Mouse (Mus musculus): ENCODE results near the gene Scamp5. TPM values are rescaled to one million over a fixed set of nuclear protein-coding genes. Genes with fewer than 3 reads are reported as not detected.

Scamp5 gene
- polyA plus RNA-seq, 1 experiment from 2014 or later: 4.1 TPM

DNA sequence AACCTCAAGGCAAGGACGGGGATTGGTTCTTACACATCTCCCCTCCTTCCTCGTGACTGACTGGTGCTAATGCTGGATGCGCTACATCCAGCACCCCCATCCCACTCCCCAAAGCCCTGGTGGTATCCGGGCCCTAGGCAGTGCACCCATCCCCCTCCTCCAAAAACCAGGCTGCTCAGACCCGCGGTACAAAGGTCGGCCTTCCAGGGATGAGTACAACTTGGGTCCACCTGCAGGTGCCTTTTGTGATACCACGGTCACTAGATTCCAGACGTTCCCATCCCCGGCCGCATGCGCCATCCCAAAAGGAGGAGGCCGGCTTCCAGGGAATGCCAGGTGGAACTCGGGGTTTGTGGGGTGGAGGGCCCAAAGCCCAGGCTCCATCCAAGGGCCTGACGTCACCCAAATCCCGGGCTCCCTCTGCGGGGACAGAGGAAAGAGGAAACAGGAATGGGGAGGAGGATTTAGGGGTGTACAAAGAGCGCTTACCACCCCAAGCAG, 539 bp downstream of the Scamp5 start:
- Histone ChIP-seq H3K9me3 (ENCODE audit: control insufficient read depth, low read length) (no peaks in the 10 kb centered on the region), H3K9ac (ENCODE audit: low read length) (peak overlapping the region; percentile 45; the same call in 1 of the 2 replicates), H3K4me2 (ENCODE audit: low read depth, severe bottlenecking) (peak overlapping the region; percentile 71), H3K36me3 (ENCODE audit: control insufficient read depth, insufficient read depth, low read length) (no peaks in the 10 kb centered on the region), H3K4me3 (ENCODE audit: low read depth, low read length) (peak overlapping the region; percentile 52), H3K4me1 (ENCODE audit: control insufficient read depth, insufficient read depth, low read length) (no peaks in the 10 kb centered on the region), H3K27me3 (ENCODE audit: control insufficient read depth, insufficient read depth, low read length) (no peaks in the 10 kb centered on the region), H3K27ac (replicated peaks; ENCODE audit: low read depth, low read length) (no peak overlapping the region)
- DNase-seq (ENCODE audit: low spot score): peak; percentile 38
- ATAC-seq (ENCODE audit: insufficient number of reproducible peaks, low FRiP score, low TSS enrichment, low read depth): peak; percentile 60
- WGBS: 1% methylated on average over 18 of the region's 18 CpGs

DNA sequence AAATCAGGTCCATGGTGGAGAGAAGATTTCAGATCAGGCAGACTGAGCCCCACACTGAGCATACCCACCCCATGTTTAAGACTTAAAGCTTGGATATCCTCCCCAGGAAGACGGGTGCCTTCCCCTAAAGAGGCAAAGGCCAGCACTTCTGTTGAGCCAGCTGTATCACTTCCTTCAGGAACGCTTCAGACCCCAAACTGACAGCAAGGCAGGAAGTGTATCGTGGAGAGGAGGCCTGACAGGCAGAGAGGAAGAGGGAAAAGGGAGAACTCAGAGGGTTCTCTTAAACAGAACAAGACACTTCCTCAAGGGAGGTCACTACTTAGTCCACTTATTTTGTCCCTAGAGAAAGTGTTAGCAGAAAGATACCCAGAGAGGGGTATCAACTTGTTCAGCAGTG, 1.8 kb downstream of the Scamp5 start:
- Histone ChIP-seq H3K9me3 (ENCODE audit: control insufficient read depth, low read length) (no peaks in the 10 kb centered on the region), H3K4me1 (ENCODE audit: control insufficient read depth, insufficient read depth, low read length) (no peaks in the 10 kb centered on the region), H3K27ac (replicated peaks; ENCODE audit: low read depth, low read length) (no peak overlapping the region), H3K36me3 (ENCODE audit: control insufficient read depth, insufficient read depth, low read length) (no peaks in the 10 kb centered on the region), H3K9ac (ENCODE audit: low read length) (no peak overlapping the region), H3K4me3 (ENCODE audit: low read depth, low read length) (no peak overlapping the region), H3K27me3 (ENCODE audit: control insufficient read depth, insufficient read depth, low read length) (no peaks in the 10 kb centered on the region), H3K4me2 (ENCODE audit: low read depth, severe bottlenecking) (no peak overlapping the region)
- DNase-seq (ENCODE audit: low spot score): no peak
- ATAC-seq (ENCODE audit: insufficient number of reproducible peaks, low FRiP score, low TSS enrichment, low read depth): no peak
- WGBS: 72% methylated on average over 3 of the region's 3 CpGs

DNA sequence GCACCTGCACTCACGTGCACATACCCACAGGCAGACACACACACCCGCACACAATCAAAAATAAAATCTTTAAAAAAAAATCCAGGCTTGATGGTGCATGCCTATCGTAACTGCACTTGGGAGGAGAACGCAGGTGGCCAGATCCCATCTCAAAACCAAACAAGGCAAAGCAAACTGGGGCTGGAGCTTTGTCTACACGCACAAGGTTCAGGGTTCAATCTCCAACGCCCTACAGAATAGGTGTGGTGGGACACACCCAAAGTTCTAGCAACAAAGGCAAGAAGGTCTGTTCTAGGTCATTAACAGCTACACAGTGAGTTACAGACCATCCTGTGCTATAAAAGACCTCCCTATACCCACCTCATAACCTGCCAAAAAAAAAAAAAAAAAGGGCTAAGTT, 5.0 kb downstream of the Scamp5 start:
- no peak for DNase-seq (ENCODE audit: low spot score)
- H3K9ac ChIP-seq (ENCODE audit: low read length): no peak overlapping the region

DNA sequence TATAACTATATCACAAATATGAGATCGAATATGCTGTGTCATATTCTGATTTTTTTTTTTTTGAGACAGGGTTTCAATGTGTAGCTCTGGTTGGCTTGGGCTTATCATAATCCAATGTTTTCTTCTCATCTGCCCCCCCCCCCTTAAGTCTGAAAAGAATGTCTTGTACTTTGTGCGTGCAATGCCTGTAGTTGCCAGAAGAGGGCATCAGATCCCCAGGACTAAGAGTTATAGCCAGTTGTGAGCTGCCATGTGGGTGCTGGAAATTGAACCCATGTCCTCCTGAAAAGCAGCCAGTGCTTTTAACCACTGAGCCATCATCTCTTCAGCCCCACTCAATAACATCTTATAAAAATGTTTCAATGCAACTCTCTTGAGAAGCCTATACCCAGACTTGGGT, 8.2 kb downstream of the Scamp5 start:
- DNase-seq (ENCODE audit: low spot score) (no peak), ATAC-seq (ENCODE audit: insufficient number of reproducible peaks, low FRiP score, low TSS enrichment, low read depth) (no peak)
- no peaks in the 10 kb centered on the region for H3K27me3 ChIP-seq (ENCODE audit: control insufficient read depth, insufficient read depth, low read length)
- no peak overlapping the region for H3K4me2 ChIP-seq (ENCODE audit: low read depth, severe bottlenecking)
- no peak overlapping the region for H3K4me3 ChIP-seq (ENCODE audit: low read depth, low read length)
- H3K9ac ChIP-seq (ENCODE audit: low read length): no peak overlapping the region
- no peaks in the 10 kb centered on the region for H3K9me3 ChIP-seq (ENCODE audit: control insufficient read depth, low read length)
- H3K36me3 ChIP-seq (ENCODE audit: control insufficient read depth, insufficient read depth, low read length): no peaks in the 10 kb centered on the region
- 95% methylated on average over 2 of the region's 2 CpGs for WGBS
- H3K27ac ChIP-seq (replicated peaks; ENCODE audit: low read depth, low read length): no peak overlapping the region
- no peaks in the 10 kb centered on the region for H3K4me1 ChIP-seq (ENCODE audit: control insufficient read depth, insufficient read depth, low read length)

More for the DNA sequence above, 5.0 kb downstream of the Scamp5 start:
- H3K4me3 ChIP-seq (ENCODE audit: low read depth, low read length): no peak overlapping the region
- 86% methylated on average over 6 of the region's 6 CpGs for WGBS
- ATAC-seq (ENCODE audit: insufficient number of reproducible peaks, low FRiP score, low TSS enrichment, low read depth): no peak
- H3K27ac ChIP-seq (replicated peaks; ENCODE audit: low read depth, low read length): no peak overlapping the region
- H3K36me3 ChIP-seq (ENCODE audit: control insufficient read depth, insufficient read depth, low read length): no peaks in the 10 kb centered on the region
- no peaks in the 10 kb centered on the region for H3K4me1 ChIP-seq (ENCODE audit: control insufficient read depth, insufficient read depth, low read length)
- no peaks in the 10 kb centered on the region for H3K27me3 ChIP-seq (ENCODE audit: control insufficient read depth, insufficient read depth, low read length)
- H3K4me2 ChIP-seq (ENCODE audit: low read depth, severe bottlenecking): no peak overlapping the region
- no peaks in the 10 kb centered on the region for H3K9me3 ChIP-seq (ENCODE audit: control insufficient read depth, low read length)

GRCm38 (mm10) chr9:57453516-57453915, 14.3 kb downstream of the Scamp5 start:
- Histone ChIP-seq H3K4me2 (ENCODE audit: low read depth, severe bottlenecking) (no peak overlapping the region), H3K4me3 (ENCODE audit: low read depth, low read length) (no peak overlapping the region), H3K4me1 (ENCODE audit: control insufficient read depth, insufficient read depth, low read length) (no peaks in the 10 kb centered on the region), H3K27me3 (ENCODE audit: control insufficient read depth, insufficient read depth, low read length) (no peaks in the 10 kb centered on the region), H3K27ac (replicated peaks; ENCODE audit: low read depth, low read length) (no peak overlapping the region), H3K9me3 (ENCODE audit: control insufficient read depth, low read length) (no peaks in the 10 kb centered on the region), H3K36me3 (ENCODE audit: control insufficient read depth, insufficient read depth, low read length) (no peaks in the 10 kb centered on the region), H3K9ac (ENCODE audit: low read length) (no peak overlapping the region)
- DNase-seq (ENCODE audit: low spot score): no peak
- 83% methylated on average over 4 of the region's 4 CpGs for WGBS
- ATAC-seq (ENCODE audit: insufficient number of reproducible peaks, low FRiP score, low TSS enrichment, low read depth): no peak

DNA sequence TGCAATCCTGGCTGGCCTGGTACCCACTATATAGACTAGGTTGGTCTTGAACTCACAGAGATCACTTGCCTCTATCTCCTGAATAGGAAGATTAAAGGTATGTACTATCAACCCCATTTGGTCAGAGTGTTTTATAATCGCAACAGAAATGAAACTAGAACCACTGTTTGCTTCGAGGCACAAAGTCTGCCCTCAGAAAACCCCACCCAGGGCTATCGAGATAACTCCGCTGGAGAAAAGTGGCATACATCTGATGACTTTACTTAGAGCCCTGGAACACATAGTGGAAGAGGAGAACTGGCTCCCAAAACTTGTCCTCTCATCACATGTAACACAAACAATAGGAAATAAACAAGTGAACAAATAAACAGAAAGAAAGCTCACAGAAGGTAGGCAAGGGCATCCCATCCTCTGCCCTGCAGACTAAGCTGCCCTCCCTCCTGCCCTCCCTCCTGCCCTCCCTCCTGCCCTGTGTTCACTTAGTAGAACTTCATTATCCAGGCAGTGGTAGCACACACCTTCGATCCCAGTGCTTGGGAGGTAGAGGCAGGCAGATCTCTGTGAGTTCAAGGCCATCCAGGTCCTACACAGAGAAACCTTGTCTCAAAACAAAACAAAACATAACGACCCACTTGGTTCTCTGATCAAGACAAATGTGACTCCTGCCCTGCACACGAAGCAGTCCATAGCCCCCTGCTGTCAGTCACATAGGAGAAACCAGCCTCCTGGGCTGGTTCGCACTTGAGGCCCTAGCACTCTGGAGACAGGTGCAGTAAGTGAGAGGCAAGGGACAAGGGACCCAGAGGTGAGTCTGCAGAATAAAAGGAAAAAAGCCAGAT, 15.0 kb downstream of the Scamp5 start:
- no peaks in the 10 kb centered on the region for H3K36me3 ChIP-seq (ENCODE audit: control insufficient read depth, insufficient read depth, low read length)
- no peaks in the 10 kb centered on the region for H3K4me1 ChIP-seq (ENCODE audit: control insufficient read depth, insufficient read depth, low read length)
- WGBS: 81% methylated on average over 8 of the region's 8 CpGs
- H3K9ac ChIP-seq (ENCODE audit: low read length): no peak overlapping the region
- no peak overlapping the region for H3K27ac ChIP-seq (replicated peaks; ENCODE audit: low read depth, low read length)
- H3K27me3 ChIP-seq (ENCODE audit: control insufficient read depth, insufficient read depth, low read length): no peaks in the 10 kb centered on the region
- DNase-seq (ENCODE audit: low spot score) (no peak), ATAC-seq (ENCODE audit: insufficient number of reproducible peaks, low FRiP score, low TSS enrichment, low read depth) (no peak)
- no peaks in the 10 kb centered on the region for H3K9me3 ChIP-seq (ENCODE audit: control insufficient read depth, low read length)
- no peak overlapping the region for H3K4me2 ChIP-seq (ENCODE audit: low read depth, severe bottlenecking)
- H3K4me3 ChIP-seq (ENCODE audit: low read depth, low read length): no peak overlapping the region

- 71% methylated on average over 1 of the region's 1 CpGs for WGBS
- DNase-seq (ENCODE audit: low spot score) (no peak), ATAC-seq (ENCODE audit: insufficient number of reproducible peaks, low FRiP score, low TSS enrichment, low read depth) (no peak)
- H3K4me2 ChIP-seq (ENCODE audit: low read depth, severe bottlenecking): no peak overlapping the region
- no peak overlapping the region for H3K27ac ChIP-seq (replicated peaks; ENCODE audit: low read depth, low read length)
- H3K9me3 ChIP-seq (ENCODE audit: control insufficient read depth, low read length): no peaks in the 10 kb centered on the region
- no peaks in the 10 kb centered on the region for H3K27me3 ChIP-seq (ENCODE audit: control insufficient read depth, insufficient read depth, low read length)
- no peak overlapping the region for H3K4me3 ChIP-seq (ENCODE audit: low read depth, low read length)
- H3K4me1 ChIP-seq (ENCODE audit: control insufficient read depth, insufficient read depth, low read length): no peaks in the 10 kb centered on the region
- H3K9ac ChIP-seq (ENCODE audit: low read length): no peak overlapping the region
- no peaks in the 10 kb centered on the region for H3K36me3 ChIP-seq (ENCODE audit: control insufficient read depth, insufficient read depth, low read length)
Observed at GRCm38 (mm10) chr9:57449715-57450114, 18.1 kb downstream of the Scamp5 start.

- H3K36me3 ChIP-seq (ENCODE audit: control insufficient read depth, insufficient read depth, low read length): no peaks in the 10 kb centered on the region
- 0 out of 2 replicates have a peak, but pooled peaks cover 4% of the 10 kb centered on the region for H3K4me1 ChIP-seq (ENCODE audit: control insufficient read depth, insufficient read depth, low read length)
- 100% methylated on average over 1 of the region's 1 CpGs for WGBS
- no peak overlapping the region for H3K4me3 ChIP-seq (ENCODE audit: low read depth, low read length)
- DNase-seq (ENCODE audit: low spot score): no peak
- no peaks in the 10 kb centered on the region for H3K9me3 ChIP-seq (ENCODE audit: control insufficient read depth, low read length)
- no peak for ATAC-seq (ENCODE audit: insufficient number of reproducible peaks, low FRiP score, low TSS enrichment, low read depth)
- no peak overlapping the region for H3K4me2 ChIP-seq (ENCODE audit: low read depth, severe bottlenecking)
- H3K9ac ChIP-seq (ENCODE audit: low read length): no peak overlapping the region
- no peak overlapping the region for H3K27ac ChIP-seq (replicated peaks; ENCODE audit: low read depth, low read length)
- no peaks in the 10 kb centered on the region for H3K27me3 ChIP-seq (ENCODE audit: control insufficient read depth, insufficient read depth, low read length)
Observed at GRCm38 (mm10) chr9:57440620-57441019, 27.2 kb downstream of the Scamp5 start.

Data from limb, embryonic 11.5 days (tissue).